Mouse (Mus musculus): Measurements from ENCODE around the gene Myh7.

The Myh7 gene

GRCm38 (mm10) chr14:54942479-54942878, 51.9 kb downstream of the Myh7 start:
- DNase-seq (ENCODE audit: low spot score): no peak

DNA sequence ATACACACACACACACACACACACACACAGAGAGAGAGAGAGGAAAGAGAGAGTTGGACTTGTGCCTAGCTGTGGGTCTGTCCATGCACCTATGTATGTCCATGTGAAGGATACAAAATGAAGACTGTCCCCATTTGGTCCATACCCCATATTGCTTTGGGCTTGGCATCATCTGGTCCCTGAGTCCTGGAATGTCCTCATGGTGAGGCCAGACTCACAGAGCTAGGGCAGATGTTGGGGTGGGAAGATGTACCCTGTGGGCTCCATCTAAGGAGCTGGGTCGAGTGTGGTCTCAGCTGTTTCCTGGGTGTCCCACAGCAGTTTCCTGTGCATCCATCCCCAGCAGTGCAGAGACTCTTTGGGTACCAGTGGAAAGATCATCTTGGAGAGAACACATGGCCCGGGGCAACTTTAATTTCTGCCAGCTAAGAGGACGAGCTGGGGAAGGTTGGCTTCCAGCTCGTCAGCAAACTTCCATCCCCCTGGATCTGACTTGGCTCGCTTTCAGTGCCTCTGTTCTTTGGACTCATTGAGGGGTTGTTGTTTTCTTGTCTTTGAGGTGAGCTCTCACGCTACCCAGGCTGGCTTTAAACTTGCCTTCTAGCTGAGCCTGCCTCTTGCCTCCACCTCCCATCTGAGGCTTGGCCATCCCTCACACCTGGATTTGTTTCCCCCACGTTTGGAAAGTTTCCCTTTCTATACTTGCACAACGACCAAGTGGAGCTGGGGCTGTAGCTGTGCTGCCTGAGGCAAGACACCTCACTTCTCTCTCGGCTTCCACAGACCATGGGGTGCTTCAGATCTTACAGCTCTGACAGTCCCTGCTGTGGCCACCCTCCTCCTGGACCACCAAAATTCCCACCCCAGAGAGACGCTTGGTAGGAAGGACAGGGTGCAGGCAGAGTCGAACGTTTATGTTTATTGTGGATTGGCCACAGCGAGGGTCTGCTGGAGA, 53.1 kb downstream of the Myh7 start:
- no peak for DNase-seq (ENCODE audit: low spot score)

DNA sequence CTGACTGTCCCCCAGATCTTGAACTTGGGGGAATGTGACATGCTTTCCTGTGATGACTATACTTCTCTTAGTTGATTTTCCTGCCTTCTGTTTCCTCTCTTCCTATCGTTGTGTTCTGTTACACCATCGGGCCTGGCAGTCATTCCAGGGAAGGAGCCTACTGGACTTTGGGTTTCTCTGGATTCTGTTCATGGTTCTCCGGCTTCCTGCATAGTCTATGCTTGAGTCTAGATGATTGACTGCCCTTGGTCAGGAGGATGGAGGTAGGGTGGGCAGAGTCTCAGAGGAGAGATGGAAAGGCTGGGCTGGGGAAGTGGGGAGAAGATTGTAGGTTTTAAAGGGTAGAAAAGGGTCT, 54.3 kb downstream of the Myh7 start:
- no peak for DNase-seq (ENCODE audit: low spot score)

DNA sequence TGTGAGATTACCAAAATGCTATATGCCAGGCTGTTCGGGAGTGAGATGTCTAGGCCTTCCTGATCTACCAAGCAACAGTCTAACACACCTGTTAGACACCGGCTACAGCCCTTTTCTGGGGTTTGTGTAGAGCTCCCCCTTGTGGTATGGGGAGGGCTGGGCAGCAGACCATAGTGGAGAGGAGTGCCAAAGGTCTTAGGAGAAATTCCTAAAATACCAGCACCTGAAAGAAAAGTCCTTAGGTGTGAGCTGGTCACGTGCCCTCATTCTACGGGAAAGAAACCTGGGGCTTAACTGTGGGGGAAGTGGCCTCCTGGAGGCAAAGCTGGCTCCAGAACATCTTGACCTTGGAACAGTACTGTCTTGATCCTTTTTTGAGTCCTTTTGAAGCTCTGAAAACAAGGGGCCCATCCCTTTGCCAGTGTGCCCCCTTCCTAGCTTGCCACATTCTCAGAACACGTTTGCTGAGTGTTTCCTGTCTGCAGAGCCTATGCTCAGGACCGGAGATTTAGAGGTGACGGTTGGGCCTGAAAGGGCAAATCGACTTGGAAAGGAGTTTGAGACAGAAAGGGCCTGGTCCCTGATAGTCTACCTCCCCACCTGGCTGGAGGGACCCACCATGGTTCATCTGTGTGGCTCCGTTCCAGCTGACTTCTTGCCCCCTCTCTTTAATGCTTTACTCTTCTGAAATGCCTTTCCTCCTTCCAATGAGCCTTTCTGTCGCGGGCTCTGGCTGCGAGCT, 54.8 kb downstream of the Myh7 start:
- peak; percentile 54 for DNase-seq (ENCODE audit: low spot score)

- DNase-seq (ENCODE audit: low spot score): no peak
Observed at GRCm38 (mm10) chr14:54938431-54939219, 55.8 kb downstream of the Myh7 start.

- no peak for DNase-seq (ENCODE audit: low spot score)
Observed at GRCm38 (mm10) chr14:54937361-54938182, 56.9 kb downstream of the Myh7 start.

DNA sequence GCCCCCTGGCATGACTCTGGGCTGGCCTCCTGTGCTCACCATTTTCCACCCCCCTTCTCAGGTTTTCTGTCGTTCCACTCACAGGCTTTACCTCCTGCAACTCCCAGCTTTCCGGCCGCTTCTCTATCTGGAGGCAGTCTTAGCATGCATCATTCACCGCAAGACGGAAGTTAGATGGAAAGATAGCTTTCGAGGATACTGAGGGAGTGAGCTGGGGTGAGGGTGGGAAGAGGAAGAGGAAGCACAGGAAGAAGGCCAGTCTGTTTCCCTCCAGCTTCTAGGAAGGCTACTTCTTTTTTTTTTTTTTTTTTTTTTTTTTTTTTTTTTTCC, 57.6 kb downstream of the Myh7 start:
- no peak for DNase-seq (ENCODE audit: low spot score)

GRCm38 (mm10) chr14:54935904-54936830, 58.3 kb downstream of the Myh7 start, which contains the start of gene Cmtm5:
Gene Cmtm5 (plus strand): TSS chr14:54936261.
- no peak for DNase-seq (ENCODE audit: low spot score)

- no peak for DNase-seq (ENCODE audit: low spot score)
Observed at GRCm38 (mm10) chr14:54932645-54933150, 61.7 kb downstream of the Myh7 start, which contains the start of gene Il25. Gene Il25 (plus strand): TSS chr14:54932695.

DNA sequence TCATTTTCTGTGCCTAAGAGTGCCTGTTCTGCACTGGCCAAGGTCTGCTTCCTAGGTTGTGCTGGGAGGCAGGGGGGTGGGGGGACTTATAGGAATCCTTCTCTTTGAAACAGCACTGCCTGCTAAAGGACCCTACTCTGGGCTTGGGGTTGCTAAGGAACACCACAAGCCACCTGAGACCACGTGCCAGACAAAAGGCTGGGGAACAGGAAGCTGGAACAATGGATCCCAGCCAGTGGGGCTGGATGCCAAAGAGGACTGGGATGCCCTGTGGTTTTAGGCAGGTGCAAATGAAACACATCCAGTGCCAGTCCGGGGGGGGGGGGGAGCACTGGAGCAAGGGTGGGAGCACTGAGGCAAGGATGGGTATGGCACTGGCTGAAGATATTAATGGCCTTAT, 64.0 kb downstream of the Myh7 start:
- DNase-seq (ENCODE audit: low spot score): no peak

DNA sequence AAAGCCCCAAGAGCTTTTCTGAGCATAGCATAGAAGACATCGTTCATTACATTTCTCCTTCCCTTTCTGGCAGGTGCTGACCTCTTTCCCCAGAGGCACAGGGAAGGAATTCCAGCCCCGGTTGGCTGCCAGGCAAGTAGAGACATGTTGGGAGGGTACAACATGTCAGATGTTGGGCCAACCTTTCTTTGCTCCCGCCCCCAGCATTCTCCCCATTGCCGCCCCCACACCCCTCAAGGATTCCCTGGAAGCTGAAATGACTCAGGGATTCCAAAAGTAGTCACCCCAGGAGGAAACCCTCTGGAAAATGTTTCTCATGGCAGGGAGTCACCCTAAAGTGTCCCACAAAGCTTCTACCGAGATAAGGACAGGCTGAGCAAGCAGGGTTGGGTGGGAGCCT, 64.6 kb downstream of the Myh7 start:
- DNase-seq (ENCODE audit: low spot score): no peak

DNA sequence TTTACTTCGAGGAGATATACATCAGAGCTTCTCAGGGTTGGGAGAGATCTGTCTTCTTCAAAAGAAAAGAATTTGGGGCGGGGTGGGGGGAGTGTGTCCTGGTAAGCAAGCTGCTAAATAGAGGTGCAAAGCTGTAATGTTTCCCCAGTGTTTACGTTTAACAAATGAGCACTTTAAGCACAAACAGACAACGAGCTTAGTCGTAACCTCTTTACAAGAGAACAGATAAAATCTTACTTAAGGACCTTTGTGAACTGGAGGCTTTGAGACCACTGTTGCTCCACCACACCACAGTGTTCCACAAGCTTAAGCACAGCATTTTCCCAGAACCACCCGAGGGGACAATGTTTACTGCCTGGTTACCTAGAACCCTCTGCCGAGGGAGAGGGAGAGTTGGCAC, 67.1 kb downstream of the Myh7 start:
- no peak for DNase-seq (ENCODE audit: low spot score)

DNA sequence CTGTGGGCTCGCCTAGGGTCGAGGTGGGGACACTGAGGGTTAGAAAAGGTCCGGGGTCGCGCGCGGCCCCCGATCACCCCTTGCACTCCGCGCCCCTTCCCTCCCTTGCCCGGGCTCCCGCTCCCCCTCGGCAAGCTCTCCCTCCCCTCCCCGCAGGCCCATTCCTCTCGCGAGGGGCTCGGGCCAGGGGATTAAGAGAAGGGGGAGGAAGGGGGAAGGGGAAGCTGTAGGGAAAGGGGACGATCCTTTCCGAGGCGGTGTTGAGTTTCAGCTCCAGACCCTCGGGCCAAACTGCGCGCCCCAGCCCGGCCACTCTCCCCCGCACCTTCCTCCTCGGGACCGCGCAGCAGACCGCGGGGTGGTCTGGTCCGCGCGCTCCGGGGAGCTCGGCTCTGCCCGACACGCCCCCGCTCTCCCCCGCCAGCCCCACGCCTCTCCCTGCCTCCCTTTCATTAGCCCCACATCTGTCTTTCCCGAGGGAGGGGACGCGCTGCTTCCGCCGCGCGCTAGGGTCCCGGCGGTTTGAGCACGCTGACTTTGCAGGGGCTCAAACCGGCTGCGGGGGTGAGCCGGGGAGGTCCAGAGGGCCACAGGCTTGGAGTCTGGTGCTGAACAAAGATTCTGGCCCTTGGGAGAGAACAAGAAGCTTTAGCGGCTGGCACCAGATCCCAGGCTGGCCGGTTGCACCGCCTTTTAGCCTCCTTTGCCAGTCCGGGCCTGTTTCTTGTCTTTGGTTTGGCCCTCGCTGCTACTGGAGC, 67.8 kb downstream of the Myh7 start:
- no peak for DNase-seq (ENCODE audit: low spot score)

DNA sequence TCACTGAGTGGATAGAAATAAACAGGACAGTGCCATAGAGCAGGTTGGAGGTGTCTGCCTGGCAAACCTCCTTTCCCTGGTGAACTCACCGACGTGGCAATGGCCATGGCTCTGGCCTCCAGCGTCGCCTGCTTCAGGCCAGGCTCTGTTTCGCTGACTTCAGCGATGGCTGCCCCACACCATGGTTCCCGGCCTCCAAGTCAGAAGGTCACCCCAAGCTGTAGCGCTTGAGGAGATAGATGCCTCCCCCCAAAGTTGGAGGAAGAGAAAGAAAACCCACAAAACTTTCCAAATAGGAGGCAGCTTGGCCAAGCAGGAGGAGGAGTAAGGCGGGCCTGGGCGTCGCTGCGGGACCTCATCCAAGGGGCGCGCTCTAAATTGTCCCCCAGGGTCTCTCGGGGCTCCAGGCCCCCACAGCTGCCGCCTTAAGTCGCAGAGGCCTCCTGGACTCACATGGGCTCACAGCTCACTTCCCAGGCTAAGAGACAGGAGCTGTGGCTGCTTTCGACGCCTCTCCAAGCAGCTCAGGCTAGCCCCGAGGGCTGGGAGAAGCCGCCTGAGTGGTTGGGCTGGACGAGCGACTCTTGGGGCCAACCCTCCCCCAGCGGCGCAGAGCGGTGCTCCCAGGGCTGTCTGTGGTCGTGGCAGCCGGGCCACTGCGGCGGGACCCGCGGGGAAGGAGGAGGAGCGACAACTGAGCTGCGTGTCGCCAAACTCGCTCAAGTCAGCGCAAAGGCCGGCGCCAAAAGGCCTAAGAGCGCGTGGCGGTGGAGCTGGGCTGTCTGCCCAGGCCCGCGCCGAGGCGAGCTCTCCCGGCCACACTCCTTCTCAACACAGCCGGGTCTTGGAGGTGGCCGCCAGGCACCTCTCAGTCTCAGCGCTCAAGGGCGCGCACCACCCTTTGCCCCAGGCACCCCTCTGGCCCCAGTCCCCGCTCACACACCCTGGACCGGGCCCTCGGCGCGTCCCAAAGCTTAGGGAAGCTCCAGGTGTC, 68.8 kb downstream of the Myh7 start, which contains the start of gene Efs:
Gene Efs (minus strand): TSS at position 778 of the 994 bp plus-strand sequence.
- no peak for DNase-seq (ENCODE audit: low spot score)

DNA sequence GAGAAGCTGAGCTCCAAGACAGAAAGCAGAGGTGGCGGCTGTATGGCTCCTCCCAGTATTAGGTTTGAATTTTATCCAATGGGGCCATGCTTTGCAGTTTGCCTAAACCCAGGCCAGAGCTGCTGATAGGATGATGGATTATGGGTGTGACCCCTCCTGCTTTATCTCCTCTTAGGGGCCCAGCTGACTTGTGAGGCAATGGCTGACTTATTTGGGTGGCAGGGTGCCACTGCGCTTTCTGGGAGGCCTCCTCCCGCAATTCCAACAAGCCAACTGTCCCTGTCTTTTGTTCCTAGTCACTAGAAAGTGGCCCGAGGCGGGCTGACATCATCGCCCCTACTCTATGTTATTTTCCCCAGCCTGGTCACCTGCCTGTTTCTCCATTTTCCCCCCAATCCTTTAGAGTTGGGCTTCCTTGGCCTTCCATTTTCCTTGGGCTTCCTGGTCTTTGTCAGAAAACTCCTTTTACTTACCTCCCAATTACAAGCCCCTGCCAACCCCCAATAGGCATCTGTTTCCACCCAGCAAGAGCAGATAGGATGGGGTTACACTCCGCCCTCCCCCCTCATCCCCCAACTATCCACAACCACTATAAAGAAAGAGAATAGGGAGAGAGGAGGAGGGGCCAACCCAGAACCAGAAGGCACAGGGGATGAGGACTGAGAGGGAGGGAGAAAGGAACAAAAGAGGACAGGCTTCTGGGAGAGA, 69.6 kb downstream of the Myh7 start:
- DNase-seq (ENCODE audit: low spot score): no peak

Data from adipocyte (in vitro differentiated cells).